Mouse (Mus musculus) right cerebral cortex, postnatal 10 days (tissue): ENCODE measurements around the gene Atpif1.
"Not testable (repeated sequence)": the region's sequence is repeated elsewhere in the genome, so short reads cannot be mapped to it uniquely, and the experiment has no call there.

Source experiments
- DNase-seq, 2 experiments: peaks; one replicate each; pipeline ENCODE4 v3.0.0; 2021; ENCODE audit warnings: low spot score in 2 of 2

Gene Atpif1

DNA sequence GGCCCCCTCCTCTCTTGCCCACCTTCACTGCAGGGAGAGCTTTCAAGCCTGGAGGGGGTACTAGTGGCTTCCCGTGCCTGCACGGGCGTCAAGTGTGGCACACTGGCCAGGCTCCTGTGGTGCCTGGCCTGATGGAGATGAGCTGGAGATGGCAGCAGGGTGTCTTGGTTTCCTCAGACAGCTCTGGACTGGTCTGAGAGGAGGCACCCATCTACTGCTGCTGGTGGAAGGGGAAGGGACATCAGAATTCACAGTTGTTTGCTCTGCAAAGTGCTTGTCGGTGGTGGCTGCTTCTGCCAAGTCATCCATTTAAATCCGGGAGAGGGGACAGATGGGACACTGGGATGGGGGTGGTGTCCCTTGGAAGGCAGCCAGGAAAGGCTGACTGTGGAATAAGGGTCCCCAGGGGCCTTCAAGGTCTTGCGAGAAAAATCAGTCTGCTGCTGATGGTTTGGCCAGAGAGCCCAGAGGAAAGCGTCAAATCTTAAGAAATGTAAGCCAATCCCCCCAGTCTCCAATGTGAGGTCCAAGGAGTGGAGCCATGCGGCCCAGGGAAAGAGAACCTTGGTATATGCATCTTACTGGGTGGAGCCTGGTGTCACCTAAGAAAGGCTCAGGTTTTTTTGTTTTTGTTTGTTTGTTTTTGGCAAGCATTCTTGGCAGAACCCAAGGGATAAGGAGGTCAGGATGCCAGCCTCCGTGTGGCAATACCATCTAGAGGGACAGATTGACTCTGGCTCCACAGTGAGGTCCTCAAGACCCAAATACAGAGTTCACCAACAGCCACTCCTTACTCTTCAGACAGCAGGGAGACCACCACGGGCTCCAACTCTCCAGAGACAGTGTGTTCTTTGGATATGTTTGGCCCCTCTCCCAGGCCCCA lies 41.0 kb downstream of the Atpif1 start:
- no peak for DNase-seq

DNA sequence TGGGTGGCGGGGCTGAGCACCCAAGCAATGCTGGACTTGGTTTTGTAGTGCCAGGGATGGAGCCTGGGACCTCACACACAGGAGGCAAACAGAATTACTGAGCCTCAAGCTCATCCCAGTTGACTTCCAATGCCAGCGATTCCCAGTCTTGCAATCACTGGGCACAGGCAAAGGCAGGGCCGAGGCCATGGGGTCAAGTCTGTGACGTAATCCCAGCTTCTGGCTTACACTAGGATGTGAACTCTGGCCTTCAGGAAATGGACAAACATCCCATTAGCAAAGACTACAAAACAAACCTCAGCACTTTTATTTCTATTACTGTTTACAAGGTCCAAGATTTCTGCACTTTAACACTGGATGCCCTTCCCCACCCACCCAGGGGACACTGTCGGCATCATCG lies 41.7 kb downstream of the Atpif1 start:
- DNase-seq = no peak

DNA sequence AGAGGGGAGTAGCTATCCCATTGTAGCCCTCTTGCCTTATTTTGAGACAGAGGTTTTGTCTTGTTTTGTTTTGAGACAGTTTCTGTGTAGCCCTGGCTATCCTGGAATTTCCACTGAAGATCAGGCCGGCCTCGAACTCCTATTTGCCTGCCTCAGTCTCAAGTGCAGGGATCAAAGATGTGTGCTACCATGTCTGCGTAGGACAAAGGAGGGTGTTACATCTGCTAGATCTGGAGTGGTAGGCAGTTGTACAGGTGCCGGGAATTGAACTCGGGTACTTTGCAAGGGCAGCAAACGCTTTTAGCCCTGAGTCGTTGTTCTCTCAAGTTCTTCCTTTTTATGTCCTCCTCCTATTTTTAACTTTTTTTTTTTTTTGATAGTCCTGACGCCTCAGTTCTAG lies 42.4 kb downstream of the Atpif1 start:
- no peak for DNase-seq

DNA sequence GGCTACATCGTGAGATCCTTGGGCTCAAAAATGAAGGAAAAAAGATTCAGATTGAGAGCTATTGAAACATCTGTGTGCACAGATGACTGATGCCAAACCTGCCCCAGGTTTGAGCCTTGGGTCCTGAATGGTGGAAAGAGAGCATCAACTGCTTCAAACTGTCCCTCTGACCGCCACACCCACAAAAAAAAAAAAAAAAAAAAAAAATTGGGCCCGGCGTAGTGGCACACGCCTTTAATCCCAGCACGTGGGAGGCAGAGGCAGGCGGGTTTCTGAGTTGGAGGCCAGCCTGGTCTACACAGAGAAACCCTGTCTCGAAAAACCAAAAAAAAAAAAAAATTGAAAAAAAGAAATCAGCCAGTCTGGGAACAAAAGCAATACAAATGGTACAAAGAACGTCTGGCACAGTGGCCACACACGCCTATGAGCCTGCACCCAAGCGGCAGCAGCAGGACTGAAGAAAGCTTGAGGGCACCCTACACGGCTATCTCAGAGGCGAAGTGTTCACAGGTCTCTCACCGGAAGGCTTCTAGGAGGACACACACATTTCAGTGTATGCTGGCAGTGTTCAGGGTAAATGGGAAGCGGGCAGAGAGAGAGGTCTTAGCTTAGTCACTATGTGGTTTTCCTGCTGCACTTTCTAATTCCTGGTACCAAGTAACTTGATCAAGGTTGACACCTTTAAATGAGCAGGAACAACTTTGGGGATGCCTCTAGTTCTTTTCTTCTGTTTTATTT lies 43.0 kb downstream of the Atpif1 start:
- DNase-seq = no peak

DNA sequence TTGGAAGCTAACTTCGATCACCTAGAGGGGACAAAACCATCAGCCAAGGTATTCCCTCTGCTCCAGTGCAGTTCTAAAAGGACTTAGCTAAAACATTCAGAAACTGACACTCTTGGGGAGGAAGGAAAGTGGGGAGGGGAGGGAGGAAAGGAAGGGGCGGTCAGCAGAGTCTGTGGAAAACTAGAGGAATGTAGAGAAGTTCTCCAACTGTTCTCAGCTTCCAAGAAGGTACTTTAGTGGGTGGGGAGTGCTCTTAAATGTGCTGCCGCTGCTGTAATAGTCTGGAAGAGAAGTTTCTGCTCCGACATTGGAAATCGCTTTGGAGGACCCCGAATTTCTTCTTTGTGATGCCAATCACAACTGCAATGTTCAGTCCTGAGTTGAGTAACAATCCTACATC lies 44.5 kb downstream of the Atpif1 start:
- DNase-seq = no peak

DNA sequence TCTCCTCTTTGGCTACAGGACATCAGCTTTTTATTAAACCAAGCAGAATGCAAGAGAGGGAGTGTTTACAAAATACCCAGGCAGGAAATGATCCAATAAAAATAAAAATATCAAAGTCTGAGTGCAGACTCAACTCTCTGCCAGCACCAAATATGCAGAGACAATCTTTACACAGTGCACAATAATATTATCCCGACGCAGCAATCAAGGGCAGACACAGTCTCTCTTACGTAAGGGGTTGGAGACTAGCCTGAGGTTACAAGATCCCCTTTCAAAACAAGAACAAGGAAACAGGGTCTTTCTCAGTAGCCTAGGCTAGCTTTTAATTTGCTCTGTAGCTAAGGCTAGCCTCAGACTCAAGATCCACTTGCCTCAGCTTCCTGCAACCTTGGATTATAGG lies 44.9 kb downstream of the Atpif1 start:
- DNase-seq = no peak

DNA sequence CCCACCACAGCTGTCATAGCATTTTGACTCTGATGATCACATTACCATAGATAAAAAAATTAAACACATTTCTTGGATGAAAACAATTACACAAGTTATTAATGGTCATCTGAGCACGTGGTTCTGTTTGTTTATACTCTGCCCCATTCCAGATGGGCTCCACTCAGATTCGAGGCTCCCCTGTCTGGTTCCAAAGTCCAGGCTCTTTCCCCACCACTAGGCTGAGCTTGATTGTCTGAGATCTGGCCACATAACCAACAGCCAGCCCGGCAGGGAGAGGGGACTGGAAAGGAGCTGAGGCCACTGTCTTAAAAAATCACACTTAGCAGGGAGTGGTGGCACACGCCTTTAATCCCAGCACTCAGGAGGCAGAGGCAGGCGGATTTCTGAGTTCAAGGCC lies 48.6 kb downstream of the Atpif1 start:
- DNase-seq = no peak

DNA sequence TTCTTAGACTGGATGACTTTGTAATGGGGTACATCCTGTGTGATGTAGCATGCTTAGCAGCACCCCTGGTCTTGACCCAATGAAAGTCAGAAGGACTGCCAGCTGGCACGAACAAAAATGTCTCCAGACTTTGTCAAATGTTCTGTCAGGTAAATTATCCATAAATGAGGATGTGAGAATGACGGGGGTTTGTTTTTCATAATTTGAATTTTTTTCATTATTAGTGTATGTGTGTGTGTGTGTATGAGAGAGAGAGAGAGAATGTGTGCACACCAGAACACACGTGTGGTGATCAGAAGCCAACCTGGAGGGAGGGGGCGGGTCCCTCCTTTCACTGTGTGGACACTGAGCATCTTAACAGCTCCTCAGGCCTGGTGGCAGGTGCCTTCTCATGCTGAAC lies 49.2 kb downstream of the Atpif1 start:
- DNase-seq = no peak

DNA sequence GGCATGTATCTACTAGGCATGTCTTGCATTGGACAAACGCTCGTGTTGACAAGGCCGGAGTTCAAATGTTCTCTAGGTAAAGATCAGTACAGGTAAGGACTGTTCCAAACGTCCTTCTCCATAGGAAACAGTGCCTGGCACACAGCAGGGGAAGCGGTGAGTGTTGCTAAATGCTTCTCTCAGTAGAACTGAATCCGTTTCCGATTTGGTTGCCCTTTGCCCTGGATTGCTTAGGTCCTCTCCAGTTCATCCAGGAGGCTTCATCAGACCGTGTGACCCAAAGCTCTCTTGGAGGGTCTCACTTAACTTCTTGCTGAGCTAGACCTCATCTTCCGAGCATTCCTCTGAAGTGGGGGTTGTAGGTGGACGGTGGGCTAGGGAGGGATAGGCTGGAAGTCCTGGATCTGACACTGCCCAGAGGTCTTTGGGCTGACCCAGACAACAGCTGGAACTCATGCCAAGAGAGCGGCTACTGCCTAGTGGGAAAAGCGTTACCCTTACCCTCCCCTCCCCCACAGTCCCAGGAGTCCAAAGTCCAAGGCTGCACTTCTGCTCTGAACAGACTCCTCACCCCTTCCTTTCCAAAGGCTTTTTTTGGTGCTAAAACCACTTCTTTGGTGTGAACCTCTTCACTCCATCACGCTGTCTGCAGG lies 50.4 kb downstream of the Atpif1 start:
- DNase-seq = no peak

DNA sequence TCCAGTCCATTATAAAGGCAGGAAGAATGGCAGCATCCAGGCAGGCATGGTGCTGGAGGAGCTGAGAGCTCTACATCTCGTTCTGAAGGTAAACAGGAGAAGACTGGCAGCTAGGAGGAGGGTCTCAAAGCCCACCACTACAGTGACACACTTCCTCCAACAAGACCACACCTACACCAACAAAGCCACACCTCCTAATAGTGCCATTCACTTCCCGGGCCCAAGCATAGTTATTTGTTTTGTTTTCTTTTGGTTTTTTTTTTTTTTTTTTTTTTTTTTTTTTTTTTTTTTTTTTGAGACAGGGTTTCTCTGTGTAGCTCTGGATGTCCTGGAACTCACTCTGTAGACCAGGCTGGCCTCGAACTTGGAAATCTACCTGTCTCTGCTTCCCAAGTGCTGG lies 51.4 kb downstream of the Atpif1 start:
- DNase-seq = not testable (repeated sequence)
